Mouse (Mus musculus): ENCODE results near the gene Bola1.

GRCm38 (mm10) chr3:96267541-96267940 is 48.0 kb upstream of the Bola1 start:
- TF ChIP-seq CTCF (IDR thresholded peaks at IDR 0.05; ENCODE audit: control insufficient read depth, insufficient read depth, insufficient replicate concordance, low read depth, low read length): no peak
- TF ChIP-seq POLR2A (IDR thresholded peaks at IDR 0.05; ENCODE audit: control insufficient read depth, low read depth, low read length): no peak

Measured in testis, adult 2 months (tissue).